Mouse (Mus musculus) MEL (cell line): ENCODE measurements around the gene Dennd1b. TPM values are rescaled to one million over a fixed set of nuclear protein-coding genes. Genes with fewer than 3 reads are reported as not detected.

Source experiments
- DNase-seq: peaks from one replicate; pipeline ENCODE4 v3.0.0; 2011; ENCODE audit warnings: low read depth, low spot score
- H3K27ac ChIP-seq: 2 replicates; pipeline ENCODE4 v1.5.1; 2012; ENCODE audit warnings: low read depth, mild to moderate bottlenecking, control low read depth, low read length, moderate library complexity; ENCODE audit not compliant: control insufficient read depth
- H3K27me3 ChIP-seq, 2 experiments: fragments of 150-350 bp in 1 of 2; sonication (generic) in 1 of 2; 2 replicates each; pipeline ENCODE4 v1.6.1; 2012; ENCODE audit warnings: low read length in 2 of 2, mild to moderate bottlenecking in 2 of 2, improper control_type of control experiment in 1 of 2, moderate library complexity in 1 of 2; ENCODE audit not compliant: insufficient read depth in 2 of 2, control insufficient read depth in 1 of 2
- H3K36me3 ChIP-seq, 2 experiments: 2 replicates each; pipeline ENCODE4 v1.6.1; 2012 to 2014; ENCODE audit warnings: low read length in 2 of 2, improper control_type of control experiment in 1 of 2, inconsistent platforms in 1 of 2, mild to moderate bottlenecking in 1 of 2; ENCODE audit not compliant: insufficient read depth in 2 of 2, control insufficient read depth in 1 of 2
- H3K4me1 ChIP-seq, 2 experiments: fragments of 150-350 bp in 1 of 2; sonication (generic) in 1 of 2; 2 replicates each; pipeline ENCODE4 v1.6.1; 2012; ENCODE audit warnings: low read length in 2 of 2, improper control_type of control experiment in 1 of 2, mild to moderate bottlenecking in 1 of 2; ENCODE audit not compliant: insufficient read depth in 2 of 2, control insufficient read depth in 1 of 2
- H3K4me3 ChIP-seq, 2 experiments: fragments of 150-350 bp in 1 of 2; sonication (generic) in 1 of 2; 2 replicates each; pipeline ENCODE4 v1.5.1; 2012; ENCODE audit warnings: low read depth in 2 of 2, low read length in 2 of 2, mild to moderate bottlenecking in 2 of 2, moderate library complexity in 2 of 2, control low read depth in 1 of 2, improper control_type of control experiment in 1 of 2; ENCODE audit not compliant: control insufficient read depth in 1 of 2, insufficient read depth in 1 of 2
- H3K79me2 ChIP-seq: 2 replicates; pipeline ENCODE4 v1.6.1; 2012; ENCODE audit warnings: mild to moderate bottlenecking, low read length, moderate library complexity; ENCODE audit not compliant: control insufficient read depth, poor library complexity, insufficient read depth
- H3K9ac ChIP-seq: 2 replicates; pipeline ENCODE4 v1.6.1; 2012; ENCODE audit warnings: low read depth, mild to moderate bottlenecking, control low read depth, low read length, moderate library complexity; ENCODE audit not compliant: control insufficient read depth, poor library complexity, severe bottlenecking
- H3K9me3 ChIP-seq: fragments of 150-350 bp; sonication (generic); replicated peaks from 2 replicates; pipeline ENCODE4 v1.6.1; 2012; ENCODE audit warnings: mild to moderate bottlenecking, low read length, improper control_type of control experiment, moderate library complexity; ENCODE audit not compliant: insufficient read depth
- ELF1 ChIP-seq: IDR thresholded peaks from 2 replicates; pipeline ENCODE4 v1.6.1; 2014; ENCODE audit warnings: low read depth, mild to moderate bottlenecking, inconsistent platforms, low read length, improper control_type of control experiment, moderate library complexity
- EP300 ChIP-seq, 2 experiments: IDR thresholded peaks; 2 replicates each; pipeline ENCODE4 v1.6.1; 2011; ENCODE audit warnings: improper control_type of control experiment in 2 of 2, low read length in 2 of 2, low read depth in 1 of 2, mild to moderate bottlenecking in 1 of 2
- GATA1 ChIP-seq: IDR thresholded peaks from 2 replicates; pipeline ENCODE4 v1.6.1; 2011; ENCODE audit warnings: low read depth, low read length, improper control_type of control experiment
- JUND ChIP-seq: IDR thresholded peaks from 2 replicates; pipeline ENCODE4 v1.6.1; 2011; ENCODE audit warnings: low read depth, mild to moderate bottlenecking, improper control_type of control experiment, low read length
- MAFK ChIP-seq: IDR thresholded peaks from 2 replicates; pipeline ENCODE4 v1.6.1; 2011; ENCODE audit warnings: low read depth, mild to moderate bottlenecking, low read length, improper control_type of control experiment, borderline replicate concordance
- MAZ ChIP-seq: IDR thresholded peaks from 2 replicates; pipeline ENCODE4 v1.6.1; 2012; ENCODE audit warnings: low read depth, mild to moderate bottlenecking, inconsistent platforms, low read length, improper control_type of control experiment
- MEF2A ChIP-seq: IDR thresholded peaks from 2 replicates; pipeline ENCODE4 v1.6.1; 2014; ENCODE audit warnings: low read depth, mild to moderate bottlenecking, inconsistent platforms, low read length, improper control_type of control experiment; ENCODE audit not compliant: poor library complexity, insufficient replicate concordance, severe bottlenecking; ENCODE audit errors: extremely low read depth
- MYB ChIP-seq: IDR thresholded peaks from 2 replicates; pipeline ENCODE4 v1.6.1; 2011; ENCODE audit warnings: mild to moderate bottlenecking, low read depth, low read length, improper control_type of control experiment
- POLR2A ChIP-seq, 2 experiments: IDR thresholded peaks; 2 replicates each; pipeline ENCODE4 v1.6.1; 2011 to 2012; ENCODE audit warnings: low read length in 2 of 2, mild to moderate bottlenecking in 2 of 2, control low read depth in 1 of 2, improper control_type of control experiment in 1 of 2, low read depth in 1 of 2, moderate library complexity in 1 of 2; ENCODE audit not compliant: control insufficient read depth in 1 of 2, insufficient read depth in 1 of 2, poor library complexity in 1 of 2
- POLR2AphosphoS2 ChIP-seq: IDR thresholded peaks from 2 replicates; pipeline ENCODE4 v1.6.1; 2011; ENCODE audit warnings: low read length, improper control_type of control experiment
- SMC3 ChIP-seq: IDR thresholded peaks from 2 replicates; pipeline ENCODE4 v1.6.1; 2011; ENCODE audit warnings: low read depth, low read length, improper control_type of control experiment
- TCF12 ChIP-seq: IDR thresholded peaks from 2 replicates; pipeline ENCODE4 v1.6.1; 2014; ENCODE audit warnings: low read depth, mild to moderate bottlenecking, inconsistent platforms, low read length, improper control_type of control experiment, moderate library complexity
- USF1 ChIP-seq: IDR thresholded peaks from 2 replicates; pipeline ENCODE4 v1.6.1; 2014; ENCODE audit warnings: low read depth, mild to moderate bottlenecking, inconsistent platforms, low read length, improper control_type of control experiment, moderate library complexity
- USF2 ChIP-seq, 2 experiments: IDR thresholded peaks; 2 replicates each; pipeline ENCODE4 v1.6.1; 2011 to 2012; ENCODE audit warnings: improper control_type of control experiment in 2 of 2, low read length in 2 of 2, borderline replicate concordance in 1 of 2, inconsistent platforms in 1 of 2, low read depth in 1 of 2, mild to moderate bottlenecking in 1 of 2; ENCODE audit not compliant: insufficient read depth in 1 of 2
- ZMIZ1 ChIP-seq: IDR thresholded peaks from 2 replicates; pipeline ENCODE4 v1.6.1; 2012; ENCODE audit warnings: low read depth, mild to moderate bottlenecking, inconsistent platforms, low read length, improper control_type of control experiment, moderate library complexity
- polyA plus RNA-seq, 2 experiments: library from polyadenylated mRNA; stranded (reverse) in 1 of 2; unstranded in 1 of 2; fragments of >175 nt in 1 of 2; fragments of >200 nt in 1 of 2; gene quantifications; 2 replicates each; pipeline versions ENCODE4 v1.2.1 to v1.2.4; 2012; ENCODE audit warnings: low replicate concordance in 2 of 2, low read depth in 1 of 2; ENCODE audit not compliant: insufficient read length in 2 of 2, insufficient read depth in 1 of 2, missing spikeins in 1 of 2
- total RNA-seq: library from RNA; depleted of rRNA; stranded (reverse); fragments of 300-350 nt; gene quantifications from 2 replicates; pipeline ENCODE4 v1.2.3, GENCODE M21; 2012

The Dennd1b gene
- total and polyA plus RNA-seq, 3 experiments, result 3.9 to 4.1 TPM; not detected in 1

- no peak for DNase-seq
- Histone ChIP-seq H3K4me3 (no peak overlapping the region), H3K79me2 (no peaks in the 10 kb centered on the region), H3K9me3 (no peaks in the 10 kb centered on the region), H3K27me3 (no peaks in the 10 kb centered on the region), H3K27ac (no peak overlapping the region), H3K36me3 (peaks cover 0 to 11% of the 10 kb centered on the region in 2 experiments; a peak in 2 of 4 replicates), H3K4me1 (peaks cover 0 to 6% of the 10 kb centered on the region in 2 experiments; a peak in 1 of 4 replicates), H3K9ac (no peak overlapping the region)
- no peak for TF ChIP-seq POLR2AphosphoS2
- TF ChIP-seq EP300 (IDR thresholded peaks at IDR 0.05; ENCODE audit: low read depth in 1 of 2, low read length in 2 of 2), result no peak
- TF ChIP-seq USF2 (IDR thresholded peaks at IDR 0.05; ENCODE audit: borderline replicate concordance in 1 of 2, insufficient read depth in 1 of 2, low read depth in 1 of 2, low read length in 2 of 2), result no peak
- no peak for TF ChIP-seq TCF12
- TF ChIP-seq MEF2A, result no peak
Observed at GRCm38 (mm10) chr1:139108251-139108650, 145.0 kb downstream of the Dennd1b start.

DNA sequence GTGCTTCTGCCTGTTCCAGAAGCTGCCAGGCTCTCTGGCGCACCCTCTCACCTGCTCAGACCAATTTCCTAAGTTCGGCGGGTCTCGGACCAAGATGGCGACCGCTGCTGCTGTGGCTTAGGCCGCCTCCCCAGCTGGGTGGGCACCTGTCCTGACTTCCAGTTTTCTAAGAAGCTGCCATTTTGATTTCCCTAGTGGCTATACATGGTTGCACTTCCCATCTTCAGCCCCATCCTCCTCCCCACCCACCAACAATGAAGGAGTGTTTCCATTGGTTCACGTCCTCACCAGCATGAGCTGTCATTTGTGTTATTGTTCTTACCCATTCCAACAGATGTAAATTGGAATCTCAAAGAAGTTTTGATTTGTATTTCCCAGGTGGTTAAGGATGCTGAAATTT is 159.4 kb downstream of the Dennd1b start:
- TF ChIP-seq USF1 (no peak), GATA1 (no peak), POLR2A (IDR thresholded peaks at IDR 0.05; ENCODE audit: control insufficient read depth in 1 of 2, insufficient read depth in 1 of 2, low read depth in 1 of 2, low read length in 2 of 2, poor library complexity in 1 of 2) (no peak), MAFK (no peak), SMC3 (no peak), MYB (no peak), ZMIZ1 (no peak), MAZ (no peak), TCF12 (no peak), ELF1 (no peak), JUND (no peak), USF2 (IDR thresholded peaks at IDR 0.05; ENCODE audit: borderline replicate concordance in 1 of 2, insufficient read depth in 1 of 2, low read depth in 1 of 2, low read length in 2 of 2) (no peak)
- TF ChIP-seq, all 39 proteins: peak for 0
- Histone ChIP-seq H3K9me3 (no peaks in the 10 kb centered on the region), H3K36me3 (no peaks in the 10 kb centered on the region), H3K4me3 (no peak overlapping the region), H3K27me3 (no peaks in the 10 kb centered on the region), H3K79me2 (no peaks in the 10 kb centered on the region), H3K9ac (no peak overlapping the region), H3K27ac (no peak overlapping the region), H3K4me1 (no peaks in the 10 kb centered on the region)
- no peak for DNase-seq
